Mouse (Mus musculus): ENCODE results near the gene Btd.

DNA sequence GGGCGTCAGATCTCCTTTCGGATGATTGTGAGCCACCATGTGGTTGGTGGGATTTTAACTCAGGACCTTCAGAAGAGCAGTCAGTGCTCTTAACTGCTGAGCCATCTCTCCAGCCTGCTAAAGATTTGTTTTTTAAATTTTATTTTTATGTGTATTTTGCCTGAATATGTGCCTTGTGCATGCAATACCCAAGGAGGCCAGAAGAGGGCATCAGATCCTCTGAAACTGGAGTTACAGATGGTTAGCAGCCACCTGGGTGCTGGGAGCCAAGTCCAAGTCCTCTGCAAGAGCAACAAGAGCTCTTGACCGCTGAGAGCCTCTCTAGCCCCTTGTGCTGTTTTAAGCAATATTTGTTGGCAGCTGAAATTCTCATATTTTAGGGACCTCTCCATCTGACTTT is 9.5 kb downstream of the Btd start:
- no peak for TF ChIP-seq POLR2A (IDR thresholded peaks at IDR 0.05; ENCODE audit: control insufficient read depth, low read depth, low read length)
- peak; percentile 49; the same call in 1 of the 2 replicates for TF ChIP-seq CTCF (IDR thresholded peaks at IDR 0.05; ENCODE audit: control insufficient read depth, insufficient read depth, insufficient replicate concordance, low read depth, low read length)

All from testis, adult 2 months (tissue).